Mouse (Mus musculus) mesoderm, embryonic 11.5 days (tissue): ENCODE data around the gene Gdpd2.

Experiments used
- DNase-seq: peaks from one replicate; pipeline ENCODE4 v3.0.0-alpha.2; 2012; ENCODE audit warnings: low read depth, low spot score

The Gdpd2 gene

GRCm38 (mm10) chrX:100777655-100778234 lies 48.1 kb downstream of the Gdpd2 start:
- no peak for DNase-seq

- no peak for DNase-seq
Observed at GRCm38 (mm10) chrX:100778397-100778796, 48.7 kb downstream of the Gdpd2 start.
